Mouse (Mus musculus): ENCODE results near the gene Fads1.

- TF ChIP-seq CTCF (IDR thresholded peaks at IDR 0.05; ENCODE audit: borderline replicate concordance, insufficient read depth, low read length) (no peak), POLR2A (IDR thresholded peaks at IDR 0.05; ENCODE audit: low read depth, low read length) (no peak)
These were observed 26.2 kb downstream of the Fads1 start for GRCm38 (mm10) chr19:10208851-10209250.

Measured in embryonic fibroblast, embryonic 13.5 days (primary cell).